Mouse (Mus musculus): Measurements from ENCODE around the gene Fuca1. TPM values are rescaled to one million over a fixed set of nuclear protein-coding genes. Genes with fewer than 3 reads are reported as not detected.

Gene Fuca1
- total and polyA plus RNA-seq, 3 experiments = 26.8 to 48.6 TPM; not detected in 1

DNA sequence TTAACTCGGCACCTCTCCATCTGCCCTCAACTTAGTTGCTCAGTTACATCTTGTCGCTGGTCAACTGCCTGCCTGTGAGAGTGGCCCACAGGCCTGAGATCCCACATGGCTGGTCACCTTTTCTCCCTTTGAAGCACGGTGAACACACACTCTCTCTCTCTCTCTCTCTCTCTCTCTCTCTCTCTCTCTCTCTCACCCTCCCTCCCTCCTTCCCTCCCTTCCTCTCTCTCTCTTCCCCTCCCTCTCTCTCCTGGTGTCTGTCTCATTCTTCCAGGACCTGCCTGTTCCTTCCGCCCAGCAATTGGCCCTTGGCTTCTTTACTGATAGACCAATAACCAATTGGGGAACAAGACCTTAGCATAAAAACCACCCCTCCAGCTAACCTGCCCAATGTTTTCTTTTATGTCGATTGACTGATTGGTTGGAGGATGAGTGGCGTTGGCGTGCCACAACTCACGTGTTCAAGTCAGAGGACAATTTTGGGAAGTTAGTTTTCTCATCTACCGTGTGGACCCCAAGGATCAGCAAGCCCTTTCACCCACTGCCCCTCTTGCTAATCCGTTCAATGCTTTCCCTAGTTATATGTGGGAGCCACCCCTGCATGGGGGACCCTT is 5.8 kb downstream of the Fuca1 start (continued):
- peak; percentile 90 for TF ChIP-seq USF1 (IDR thresholded peaks at IDR 0.05; ENCODE audit: low read depth, low read length)
- peak; percentile 37; the same call in 1 of the 2 replicates for TF ChIP-seq POLR2AphosphoS2 (IDR thresholded peaks at IDR 0.05; ENCODE audit: low read length)
- TF ChIP-seq GATA1 (IDR thresholded peaks at IDR 0.05; ENCODE audit: low read depth, low read length) = no peak

DNA sequence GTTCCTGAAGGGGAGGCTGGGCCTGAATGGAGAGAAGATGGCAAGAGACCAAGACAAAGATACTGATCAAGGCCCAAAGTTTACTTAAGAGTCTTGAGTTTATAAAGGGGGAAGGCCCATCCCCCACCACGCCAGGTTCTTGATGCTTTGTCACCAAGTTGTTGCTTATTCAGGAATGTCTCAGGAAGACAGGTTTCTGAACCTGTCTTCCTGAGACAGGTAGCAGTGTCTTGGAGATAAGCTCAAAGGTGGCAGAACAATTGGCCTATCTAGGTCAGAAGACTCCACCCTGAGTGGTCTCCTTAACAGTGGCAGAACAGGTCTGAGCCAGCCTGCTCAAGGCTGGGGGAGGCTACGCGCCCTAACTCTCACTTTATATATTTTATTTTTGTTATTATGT is 6.3 kb downstream of the Fuca1 start:
- Histone ChIP-seq H3K4me1 (ENCODE audit: control insufficient read depth in 1 of 2, insufficient read depth in 2 of 2, low read length in 2 of 2) (peaks cover 9 to 26% of the 10 kb centered on the region in 2 experiments), H3K27me3 (ENCODE audit: control insufficient read depth in 1 of 2, insufficient read depth in 2 of 2, low read length in 2 of 2) (no peaks in the 10 kb centered on the region), H3K79me2 (ENCODE audit: control insufficient read depth, insufficient read depth, low read length, poor library complexity) (peaks cover under 1% of the 10 kb centered on the region), H3K9ac (ENCODE audit: control insufficient read depth, low read depth, low read length, poor library complexity, severe bottlenecking) (peak overlapping the region; percentile 71), H3K9me3 (replicated peaks; ENCODE audit: insufficient read depth, low read length) (no peaks in the 10 kb centered on the region), H3K4me3 (ENCODE audit: control insufficient read depth in 1 of 2, insufficient read depth in 1 of 2, low read depth in 2 of 2, low read length in 2 of 2) (peak overlapping the region; percentile 20 to 36; a peak in 3 of 4 replicates), H3K36me3 (ENCODE audit: control insufficient read depth in 1 of 2, insufficient read depth in 2 of 2, low read length in 2 of 2) (peaks cover 2 to 22% of the 10 kb centered on the region in 2 experiments; a peak in 2 of 4 replicates), H3K27ac (ENCODE audit: control insufficient read depth, low read depth, low read length) (peak overlapping the region; percentile 87)
- no peak for TF ChIP-seq POLR2AphosphoS2 (IDR thresholded peaks at IDR 0.05; ENCODE audit: low read length)
- TF ChIP-seq GATA1 (IDR thresholded peaks at IDR 0.05; ENCODE audit: low read depth, low read length) = 0 out of 2 replicates have a peak, but pooled peaks have one; percentile 14
- DNase-seq (ENCODE audit: low read depth, low spot score) = no peak

DNA sequence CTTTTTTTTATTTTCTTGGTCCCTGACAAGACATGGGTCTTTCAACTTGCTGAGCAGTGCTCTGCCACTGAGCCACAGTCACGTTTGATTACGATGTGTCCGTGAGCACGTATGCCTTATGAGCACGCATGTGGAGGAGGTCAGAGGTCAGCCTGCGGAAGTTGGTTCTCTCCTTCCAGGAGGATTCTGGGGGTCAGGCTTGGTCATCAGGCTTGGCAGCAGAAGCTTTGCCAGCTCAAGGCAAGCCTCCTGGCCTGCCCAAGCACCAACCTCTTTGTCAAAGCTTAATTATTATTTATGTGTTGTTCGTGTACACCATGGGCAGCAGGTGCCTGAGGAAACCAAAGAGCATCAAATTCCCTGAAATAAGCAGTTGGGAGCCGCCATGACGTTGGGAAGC is 7.8 kb downstream of the Fuca1 start:
- no peak overlapping the region for H3K9ac ChIP-seq (ENCODE audit: control insufficient read depth, low read depth, low read length, poor library complexity, severe bottlenecking)
- no peak for DNase-seq (ENCODE audit: low read depth, low spot score)
- H3K27ac ChIP-seq (ENCODE audit: control insufficient read depth, low read depth, low read length) = no peak overlapping the region
- H3K9me3 ChIP-seq (replicated peaks; ENCODE audit: insufficient read depth, low read length) = no peaks in the 10 kb centered on the region
- H3K36me3 ChIP-seq (ENCODE audit: control insufficient read depth in 1 of 2, insufficient read depth in 2 of 2, low read length in 2 of 2) = peaks cover 2 to 20% of the 10 kb centered on the region in 2 experiments; a peak in 2 of 4 replicates
- no peaks in the 10 kb centered on the region for H3K79me2 ChIP-seq (ENCODE audit: control insufficient read depth, insufficient read depth, low read length, poor library complexity)
- H3K4me1 ChIP-seq (ENCODE audit: control insufficient read depth in 1 of 2, insufficient read depth in 2 of 2, low read length in 2 of 2) = peaks cover 9 to 26% of the 10 kb centered on the region in 2 experiments
- TF ChIP-seq ETS1 (IDR thresholded peaks at IDR 0.05; ENCODE audit: low read depth, low read length) (no peak), USF2 (IDR thresholded peaks at IDR 0.05; ENCODE audit: borderline replicate concordance in 1 of 2, insufficient read depth in 1 of 2, low read depth in 1 of 2, low read length in 2 of 2) (no peak), ZC3H11A (IDR thresholded peaks at IDR 0.05; ENCODE audit: low read depth, low read length) (no peak), BHLHE40 (IDR thresholded peaks at IDR 0.05; ENCODE audit: borderline replicate concordance, low read depth, low read length) (no peak), MAZ (IDR thresholded peaks at IDR 0.05; ENCODE audit: low read depth, low read length) (no peak), ELF1 (IDR thresholded peaks at IDR 0.05; ENCODE audit: low read depth, low read length) (no peak), KAT2A (conservative IDR thresholded peaks at IDR 0.05; ENCODE audit: low read depth, low read length) (no peak), CHD1 (IDR thresholded peaks at IDR 0.05; ENCODE audit: low read depth, low read length) (no peak), POLR2AphosphoS5 (IDR thresholded peaks at IDR 0.05; ENCODE audit: borderline replicate concordance, low read depth, low read length) (no peak), UBTF (IDR thresholded peaks at IDR 0.05; ENCODE audit: borderline replicate concordance, insufficient read depth, low read depth, low read length) (no peak), POLR2AphosphoS2 (IDR thresholded peaks at IDR 0.05; ENCODE audit: low read length) (no peak), ZMIZ1 (IDR thresholded peaks at IDR 0.05; ENCODE audit: low read depth, low read length) (no peak)
- H3K4me3 ChIP-seq (ENCODE audit: control insufficient read depth in 1 of 2, insufficient read depth in 1 of 2, low read depth in 2 of 2, low read length in 2 of 2) = no peak overlapping the region
- H3K27me3 ChIP-seq (ENCODE audit: control insufficient read depth in 1 of 2, insufficient read depth in 2 of 2, low read length in 2 of 2) = no peaks in the 10 kb centered on the region
